Mouse (Mus musculus) myocyte (in vitro differentiated cells): Measurements from ENCODE around the gene Dynlt1a.
"Not testable (repeated sequence)": the region's sequence is repeated elsewhere in the genome, so short reads cannot be mapped to it uniquely, and the experiment has no call there.

ENCODE experiments used
- MAX ChIP-seq: IDR thresholded peaks from one replicate; pipeline ENCODE4 v1.6.1; 2011; ENCODE audit warnings: low read depth, mild to moderate bottlenecking, control low read depth
- MYOD1 ChIP-seq, 3 experiments: IDR thresholded peaks; one replicate each; pipeline ENCODE4 v1.6.1; 2011; ENCODE audit warnings: control low read depth in 2 of 3, low read depth in 2 of 3, mild to moderate bottlenecking in 2 of 3, moderate library complexity in 1 of 3; ENCODE audit not compliant: insufficient read length in 2 of 3, control insufficient read depth in 1 of 3
- MYOG ChIP-seq, 3 experiments: IDR thresholded peaks; one replicate each; pipeline ENCODE4 v1.6.1; 2011; ENCODE audit warnings: control low read depth in 2 of 3, low read depth in 2 of 3, mild to moderate bottlenecking in 2 of 3; ENCODE audit not compliant: insufficient read length in 2 of 3, control insufficient read depth in 1 of 3, insufficient read depth in 1 of 3
- POLR2A ChIP-seq: IDR thresholded peaks from one replicate; pipeline ENCODE4 v1.6.1; 2011; ENCODE audit warnings: low read depth, mild to moderate bottlenecking, control low read depth, moderate library complexity; ENCODE audit not compliant: insufficient read length
- SRF ChIP-seq: IDR thresholded peaks from one replicate; pipeline ENCODE4 v1.6.1; 2011; ENCODE audit warnings: low read depth; ENCODE audit not compliant: control insufficient read depth, insufficient read length
- TCF12 ChIP-seq: IDR thresholded peaks from one replicate; pipeline ENCODE4 v1.6.1; 2011; ENCODE audit warnings: mild to moderate bottlenecking, control low read depth; ENCODE audit not compliant: poor library complexity, insufficient read depth, severe bottlenecking
- USF1 ChIP-seq: IDR thresholded peaks from one replicate; pipeline ENCODE4 v1.6.1; 2011; ENCODE audit warnings: low read depth, mild to moderate bottlenecking, control low read depth, moderate library complexity

- TF ChIP-seq MYOG (IDR thresholded peaks at IDR 0.05; ENCODE audit: control insufficient read depth in 1 of 3, insufficient read depth in 1 of 3, insufficient read length in 2 of 3, low read depth in 2 of 3); USF1; MYOD1 (IDR thresholded peaks at IDR 0.05; ENCODE audit: control insufficient read depth in 1 of 3, insufficient read length in 2 of 3, low read depth in 2 of 3); TCF12; POLR2A; MAX; SRF: not testable (repeated sequence)
These were observed 37.5 kb downstream of the Dynlt1a start for GRCm38 (mm10) chr17:6279772-6280171.
